In genomic region chr8:64445366-64445765, GRCm38 (mm10) we compare ENCODE assay signal across 27 mouse cellular contexts.
"Had no signal": no experiment of that assay in that cellular context is flagged by ENCODE, and none has a peak within 500 bp of the region (broad histone marks: within the 10 kb centered on the region; RNA-seq: fewer than 3 reads in every experiment).

No protein-coding gene starts in this region.

- H3K4me3 ChIP-seq: gastrocnemius, adult 2 months; heart, embryonic 13.5 days; heart, embryonic 15.5 days; hindbrain, embryonic 13.5 days; hindbrain, embryonic 15.5 days; kidney, embryonic 15.5 days; limb, embryonic 13.5 days; limb, embryonic 15.5 days; liver, embryonic 12.5 days had no signal

- H3K27ac ChIP-seq: gastrocnemius, adult 2 months; heart, embryonic 13.5 days; heart, embryonic 15.5 days; hindbrain, embryonic 13.5 days; hindbrain, embryonic 15.5 days; hindbrain, postnatal 0 days; kidney, embryonic 15.5 days; kidney, postnatal 0 days; limb, embryonic 13.5 days; limb, embryonic 15.5 days; liver, embryonic 12.5 days; liver, embryonic 14.5 days had no signal

- DNase-seq: gastrocnemius, adult 2 months; gastrocnemius, postnatal 10 days; gastrocnemius, postnatal 25 days; heart, adult 18-20 months; heart, postnatal 14 days; heart, postnatal 36 days; kidney, adult 11 months; kidney, adult 2 months; kidney, adult 9 months; kidney, postnatal 14 days; kidney, postnatal 36 days; layer of hippocampus, adult 9-11 months; layer of hippocampus, postnatal 36 days; left cerebral cortex, postnatal 4 days had no signal

- H3K9me3 ChIP-seq: heart, embryonic 13.5 days; heart, embryonic 15.5 days; hindbrain, embryonic 13.5 days; hindbrain, embryonic 15.5 days; kidney, embryonic 15.5 days; limb, embryonic 13.5 days; limb, embryonic 15.5 days; liver, embryonic 12.5 days had no signal

- H3K4me1 ChIP-seq: heart, embryonic 13.5 days; heart, embryonic 15.5 days; hindbrain, embryonic 13.5 days; hindbrain, embryonic 15.5 days; kidney, embryonic 15.5 days; liver, embryonic 12.5 days had no signal

- ATAC-seq: hindbrain, postnatal 0 days; intestine, embryonic 16.5 days; liver, embryonic 12.5 days had no signal

- H3K36me3 ChIP-seq: heart, embryonic 13.5 days; heart, embryonic 15.5 days; hindbrain, embryonic 13.5 days; hindbrain, embryonic 15.5 days; kidney, embryonic 15.5 days; limb, embryonic 13.5 days; limb, embryonic 15.5 days; liver, embryonic 12.5 days had no signal

- H3K27me3 ChIP-seq: heart, embryonic 13.5 days; heart, embryonic 15.5 days; hindbrain, embryonic 13.5 days; hindbrain, embryonic 15.5 days; kidney, embryonic 15.5 days; limb, embryonic 13.5 days; limb, embryonic 15.5 days; liver, embryonic 12.5 days had no signal

- H3K4me2 ChIP-seq: heart, embryonic 11.5 days; heart, embryonic 13.5 days; heart, embryonic 15.5 days; hindbrain, embryonic 13.5 days; hindbrain, embryonic 15.5 days; kidney, embryonic 15.5 days; limb, embryonic 13.5 days; limb, embryonic 15.5 days; liver, embryonic 12.5 days had no signal

- H3K9ac ChIP-seq: heart, embryonic 13.5 days; heart, embryonic 15.5 days; hindbrain, embryonic 13.5 days; hindbrain, embryonic 15.5 days; kidney, embryonic 15.5 days; limb, embryonic 13.5 days; limb, embryonic 15.5 days; liver, embryonic 12.5 days; liver, embryonic 14.5 days had no signal
